Mouse (Mus musculus): ENCODE data around the gene Mrfap1. TPM values are rescaled to one million over a fixed set of nuclear protein-coding genes. Genes with fewer than 3 reads are reported as not detected.
"Not testable (repeated sequence)": the region's sequence is repeated elsewhere in the genome, so short reads cannot be mapped to it uniquely, and the experiment has no call there.

The Mrfap1 gene
- total RNA-seq, 2 experiments from 2014 or later = 272 to 283 TPM

GRCm38 (mm10) chr5:36795647-36796295, 801 bp downstream of the Mrfap1 start:
- DNase-seq = peak; percentile 69 to 78
- intact Hi-C loops (cut with DNase I) = not testable (repeated sequence)

GRCm38 (mm10) chr5:36791861-36792260, 4.7 kb downstream of the Mrfap1 start:
- intact Hi-C loops (cut with DNase I) = no loop called here

GRCm38 (mm10) chr5:36786052-36786451, 10.5 kb downstream of the Mrfap1 start:
- no peak for DNase-seq
- intact Hi-C loops (cut with DNase I) = no loop called here

More at GRCm38 (mm10) chr5:36791861-36792260, 4.7 kb downstream of the Mrfap1 start:
- DNase-seq = no peak

- intact Hi-C loops (cut with DNase I) = no loop called here
- DNase-seq = no peak
These were observed 17.1 kb downstream of the Mrfap1 start for GRCm38 (mm10) chr5:36779512-36779911.

- no peak for DNase-seq
- intact Hi-C loops (cut with DNase I) = no loop called here
These were observed 17.7 kb downstream of the Mrfap1 start for GRCm38 (mm10) chr5:36778901-36779300.

GRCm38 (mm10) chr5:36777186-36777585, 19.4 kb downstream of the Mrfap1 start:
- intact Hi-C loops (cut with DNase I) = no loop called here
- DNase-seq = no peak

GRCm38 (mm10) chr5:36776021-36776575, 20.5 kb downstream of the Mrfap1 start:
- intact Hi-C loops (cut with DNase I) = no loop called here

GRCm38 (mm10) chr5:36775317-36775716, 21.3 kb downstream of the Mrfap1 start:
- DNase-seq = no peak
- intact Hi-C loops (cut with DNase I) = no loop called here

More at GRCm38 (mm10) chr5:36776021-36776575, 20.5 kb downstream of the Mrfap1 start:
- DNase-seq = no peak

- DNase-seq = no peak
- intact Hi-C loops (cut with DNase I) = no loop called here
These were observed 24.0 kb downstream of the Mrfap1 start for GRCm38 (mm10) chr5:36772586-36772985.

GRCm38 (mm10) chr5:36769603-36770002, 27.0 kb downstream of the Mrfap1 start:
- DNase-seq = no peak
- intact Hi-C loops (cut with DNase I) = no loop called here

- intact Hi-C loops (cut with DNase I) = no loop called here
- no peak for DNase-seq
These were observed 29.4 kb downstream of the Mrfap1 start for GRCm38 (mm10) chr5:36766958-36767703.

- intact Hi-C loops (cut with DNase I) = loop anchor here (5.0 kb wide), 1 partner anchor 162 kb away; no protein-coding TSS in a partner anchor
- DNase-seq = no peak
These were observed 36.7 kb downstream of the Mrfap1 start for GRCm38 (mm10) chr5:36759848-36760247.

GRCm38 (mm10) chr5:36757033-36757432, 39.5 kb downstream of the Mrfap1 start:
- no peak for DNase-seq
- intact Hi-C loops (cut with DNase I) = loop anchor here (5.0 kb wide), 1 partner anchor 165 kb away; no protein-coding TSS in a partner anchor

GRCm38 (mm10) chr5:36750119-36751078, 46.2 kb downstream of the Mrfap1 start:
- no peak for DNase-seq
- intact Hi-C loops (cut with DNase I) = no loop called here

- DNase-seq = peak; percentile 91 to 95
- intact Hi-C loops (cut with DNase I) = loop anchor here (10.0 kb wide), 1 partner anchor 164 kb away; no protein-coding TSS in a partner anchor
These were observed 48.0 kb downstream of the Mrfap1 start, which contains the start of gene Bloc1s4 for GRCm38 (mm10) chr5:36748536-36749061. Bloc1s4 (minus strand) TSS chr5:36748650.

- DNase-seq = no peak
- intact Hi-C loops (cut with DNase I) = loop anchor here (10.0 kb wide), 1 partner anchor 163 kb away; no protein-coding TSS in a partner anchor
These were observed 48.6 kb downstream of the Mrfap1 start for GRCm38 (mm10) chr5:36747794-36748535.

- intact Hi-C loops (cut with DNase I) = loop anchor here (10.0 kb wide), 1 partner anchor 162 kb away; no protein-coding TSS in a partner anchor
- DNase-seq = no peak
These were observed 49.5 kb downstream of the Mrfap1 start for GRCm38 (mm10) chr5:36747071-36747470.
